Mouse (Mus musculus) heart, postnatal 4 days (tissue): ENCODE results near the gene Zmym4. TPM values are rescaled to one million over a fixed set of nuclear protein-coding genes. Genes with fewer than 3 reads are reported as not detected.

ENCODE experiments used
- DNase-seq: peaks from one replicate; pipeline ENCODE4 v3.0.0; 2021
- total RNA-seq, 2 experiments: library from RNA; stranded (reverse); gene quantifications; 2 replicates each; pipeline ENCODE4 v1.2.3; 2021

Gene Zmym4
- total RNA-seq, 2 experiments from 2014 or later, result 36.0 to 38.1 TPM

DNA sequence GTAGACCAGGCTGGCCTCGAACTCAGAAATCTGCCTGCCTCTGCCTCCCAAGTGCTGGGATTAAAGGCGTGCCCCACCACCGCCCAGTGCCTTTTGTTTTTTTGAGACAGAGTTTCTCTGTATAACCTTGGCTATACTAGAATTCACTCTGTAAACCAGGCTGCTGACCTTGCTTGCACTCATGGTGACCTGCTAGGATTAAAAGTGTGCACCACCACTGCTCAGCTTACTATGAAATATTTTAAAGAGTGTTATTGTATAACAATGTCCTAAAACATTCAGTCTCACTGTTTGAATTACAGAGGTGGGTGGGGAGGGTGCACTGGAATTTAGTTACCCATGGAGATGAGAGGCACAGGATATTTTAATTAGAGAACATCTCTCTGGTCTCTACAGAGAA, 25.1 kb downstream of the Zmym4 start:
- no peak for DNase-seq

DNA sequence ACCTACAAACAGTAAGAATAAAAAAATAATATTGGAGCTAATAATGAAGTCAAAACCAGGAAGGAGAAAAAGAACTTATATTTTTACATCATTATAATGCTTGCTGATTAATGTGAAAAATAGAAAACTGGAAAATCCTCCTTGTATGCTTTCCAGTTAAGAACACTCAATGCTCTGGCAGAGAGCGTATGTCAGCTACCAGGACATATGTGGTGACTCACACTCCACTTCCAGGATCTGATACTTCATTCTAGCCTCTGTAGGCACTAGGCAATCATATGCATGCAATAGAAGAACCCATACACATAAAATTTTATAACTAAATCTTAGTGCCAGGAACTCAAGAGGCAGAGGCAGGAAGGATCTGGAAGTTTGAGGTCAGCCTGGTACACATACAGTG, 40.2 kb downstream of the Zmym4 start:
- DNase-seq, result no peak

DNA sequence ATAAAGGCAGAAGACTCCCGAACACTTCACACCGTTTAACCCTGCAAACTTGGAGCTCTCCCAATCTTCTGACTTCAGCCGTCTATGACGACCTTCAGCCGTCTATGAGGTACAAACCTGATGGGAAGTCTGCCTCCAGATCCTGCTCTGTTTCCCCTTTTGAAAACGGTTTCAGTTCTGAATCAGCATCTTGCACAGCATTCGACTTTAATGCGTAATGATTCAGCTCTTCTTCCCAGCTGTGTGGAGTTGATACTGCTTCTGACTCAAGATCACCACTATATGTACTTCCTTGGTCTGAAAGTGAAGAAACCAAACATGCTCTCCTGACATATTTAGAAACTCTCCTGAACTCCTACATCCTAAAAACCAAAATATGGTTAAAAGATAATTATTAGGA, 78.1 kb downstream of the Zmym4 start:
- DNase-seq, result no peak

DNA sequence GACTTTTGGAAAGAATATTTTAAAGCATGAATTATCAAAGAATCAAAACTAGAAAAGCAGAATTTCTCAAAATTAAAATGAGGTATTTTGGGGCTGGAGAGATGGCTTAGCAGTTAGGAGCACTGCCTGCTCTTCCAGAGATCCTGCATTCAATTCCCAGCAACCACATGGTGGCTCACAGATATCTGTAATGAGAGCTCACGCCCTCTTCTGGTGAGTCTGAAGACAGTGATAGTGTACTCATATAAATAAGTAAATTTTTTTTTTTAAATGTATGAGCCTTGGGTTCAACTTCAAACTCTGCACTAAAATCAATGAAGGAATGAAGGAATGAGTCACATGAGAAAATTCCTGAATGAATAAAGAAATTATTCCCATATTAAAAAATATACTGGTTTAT, 82.0 kb downstream of the Zmym4 start:
- no peak for DNase-seq

DNA sequence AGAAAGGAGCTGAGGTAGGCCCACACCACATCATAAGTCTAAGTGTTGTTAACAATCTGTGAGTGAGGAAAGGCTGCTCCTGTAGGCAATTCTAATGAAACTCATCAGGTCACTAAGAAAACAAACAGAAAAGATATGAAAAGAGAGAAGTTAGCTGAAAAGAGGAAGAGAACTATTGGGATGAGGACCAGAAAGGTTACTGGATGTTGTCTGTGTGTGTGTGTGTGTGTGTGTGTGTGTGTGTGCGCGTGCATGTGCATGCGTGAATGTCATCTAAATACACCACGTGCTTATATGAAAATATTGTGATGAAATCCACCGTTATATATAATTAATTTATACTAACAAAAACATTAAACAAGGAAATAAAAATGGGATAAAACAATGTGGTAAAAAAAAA, 84.3 kb downstream of the Zmym4 start:
- no peak for DNase-seq

DNA sequence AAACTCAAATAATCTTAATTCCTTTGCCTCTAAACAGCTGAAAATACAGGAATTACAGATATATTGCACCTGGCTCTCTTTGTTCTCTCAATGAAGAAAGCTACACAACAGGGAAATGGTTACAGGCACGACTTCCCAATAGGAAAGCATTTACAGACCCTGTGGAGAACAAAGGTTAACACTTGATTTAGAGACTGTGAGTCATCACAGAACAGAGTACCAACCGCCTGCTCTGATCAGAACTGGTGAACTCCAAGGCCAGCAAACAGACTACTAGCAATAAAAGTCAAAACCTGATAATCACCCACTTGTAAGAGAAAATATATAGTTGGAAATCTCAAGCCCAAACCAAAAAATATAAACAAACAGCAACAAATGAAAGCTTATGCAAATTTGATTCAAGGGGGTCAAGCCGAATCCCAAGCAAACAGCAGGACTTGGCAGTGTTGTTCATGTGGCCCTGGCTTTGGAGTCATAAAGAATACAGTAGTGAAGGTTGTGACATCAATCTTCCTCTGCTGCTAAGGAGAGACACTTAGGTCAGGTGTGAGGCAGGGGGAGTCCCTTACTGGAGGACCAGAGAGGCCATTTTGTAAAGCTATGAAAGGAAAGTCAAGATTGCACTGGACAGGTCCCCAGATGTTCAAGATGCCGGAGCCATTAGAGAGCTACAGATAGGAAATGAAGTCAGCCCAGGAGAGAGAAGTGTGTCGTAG, 88.2 kb downstream of the Zmym4 start:
- no peak for DNase-seq

DNA sequence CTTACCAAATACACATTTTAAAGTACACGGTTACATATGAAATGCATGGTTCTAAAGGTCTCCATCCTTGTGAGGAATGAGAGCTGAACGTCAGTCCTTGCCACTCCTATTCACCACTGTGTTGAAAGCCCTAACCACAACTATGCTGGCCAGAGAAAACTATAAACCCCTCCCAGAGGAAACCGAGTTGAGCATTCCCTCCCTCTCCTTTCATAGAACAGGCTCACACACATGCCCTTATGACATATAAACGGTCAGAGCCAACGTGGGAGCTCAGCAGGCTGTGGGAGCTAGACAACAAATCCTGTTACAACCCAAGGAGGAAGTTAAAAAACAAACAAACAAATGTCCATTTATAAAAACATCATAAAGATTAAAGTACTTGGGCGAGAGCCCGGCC, 95.2 kb downstream of the Zmym4 start:
- no peak for DNase-seq

DNA sequence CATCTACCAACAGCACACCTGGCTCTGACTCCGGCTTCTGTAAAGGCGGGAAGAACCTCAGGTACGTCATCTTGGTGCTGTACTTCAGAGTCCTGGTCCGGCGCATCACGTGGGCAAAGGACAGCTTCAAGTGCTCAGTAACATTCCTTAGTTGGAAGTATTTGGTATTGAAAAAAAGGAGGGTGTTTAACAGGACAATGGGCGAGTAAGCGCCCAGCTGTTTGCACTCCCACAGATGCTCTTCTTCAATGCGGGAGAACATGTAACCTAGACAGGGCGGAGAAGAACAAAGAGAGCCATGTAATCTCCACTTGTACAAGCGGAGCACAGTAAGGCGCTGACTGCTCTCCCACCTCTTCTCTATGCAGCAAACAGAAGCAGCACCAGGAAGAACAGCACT, 99.2 kb downstream of the Zmym4 start:
- DNase-seq, result no peak

DNA sequence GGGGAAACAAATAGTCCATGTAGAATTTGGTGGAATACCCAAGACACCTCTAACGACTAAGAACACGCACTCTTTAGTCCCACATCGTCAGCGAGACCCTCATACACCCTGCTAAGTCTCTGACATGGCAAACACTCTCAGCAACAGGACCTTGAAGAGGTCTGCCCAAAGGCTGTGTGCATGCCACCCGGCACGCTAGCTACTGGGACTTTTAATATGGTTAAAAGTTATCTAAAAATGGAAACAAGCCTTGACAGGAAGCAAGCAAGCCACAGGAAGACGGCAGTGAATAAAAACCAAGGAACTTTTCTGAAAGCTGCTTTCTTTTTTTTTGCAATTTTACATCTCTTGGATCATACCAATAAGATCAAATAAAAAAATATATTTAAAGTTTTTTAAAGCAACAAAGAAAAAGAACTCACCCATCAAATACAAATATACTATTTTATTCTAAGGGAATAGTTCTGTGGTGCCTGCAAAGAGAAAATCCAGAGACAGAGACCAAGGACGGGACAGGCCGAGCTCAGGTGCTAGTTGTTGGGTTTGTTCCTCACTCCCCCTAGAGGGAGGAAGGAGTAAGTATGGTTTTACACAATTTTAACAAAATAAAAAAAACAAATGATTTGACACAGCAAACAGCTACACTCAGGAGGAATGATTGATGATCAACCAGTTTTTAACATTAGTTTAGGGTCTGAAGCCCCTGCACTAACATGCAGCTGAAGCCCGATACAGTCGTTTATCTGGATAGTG, 106.2 kb downstream of the Zmym4 start:
- no peak for DNase-seq

DNA sequence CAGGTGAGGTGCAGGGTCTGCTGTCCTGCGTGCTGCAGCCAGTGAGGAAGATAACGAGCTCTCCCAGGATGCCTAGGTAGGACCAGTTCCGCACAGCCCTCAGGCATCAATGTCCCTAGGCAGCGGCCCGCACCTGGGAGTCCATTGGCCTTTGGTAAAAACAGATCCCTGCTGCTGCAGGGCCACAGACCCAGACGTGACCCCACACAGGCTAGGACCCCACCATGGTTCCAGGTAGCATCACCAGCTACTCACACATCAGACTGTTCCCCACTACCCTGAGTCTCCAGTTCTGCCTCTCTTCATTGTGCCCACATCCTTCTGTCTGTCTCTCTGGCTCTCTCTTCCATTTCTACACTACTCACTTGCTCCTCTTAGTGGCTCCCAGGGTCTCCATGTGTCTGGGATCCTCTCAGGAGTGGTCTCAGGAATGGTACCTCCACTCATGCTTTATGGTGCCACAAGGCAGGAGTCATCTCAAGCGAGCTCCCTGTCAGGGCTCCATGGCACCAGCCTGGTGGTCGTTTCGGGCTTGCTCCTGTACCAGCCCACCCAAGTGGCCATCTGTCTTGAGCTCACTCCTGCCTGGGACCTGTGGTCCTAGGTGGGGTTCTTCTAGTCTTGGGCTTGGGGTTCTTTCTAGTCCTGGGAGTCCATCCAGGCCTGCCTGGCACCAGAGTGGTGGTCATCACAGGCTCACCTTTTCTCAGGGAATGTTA, 107.5 kb downstream of the Zmym4 start:
- no peak for DNase-seq

DNA sequence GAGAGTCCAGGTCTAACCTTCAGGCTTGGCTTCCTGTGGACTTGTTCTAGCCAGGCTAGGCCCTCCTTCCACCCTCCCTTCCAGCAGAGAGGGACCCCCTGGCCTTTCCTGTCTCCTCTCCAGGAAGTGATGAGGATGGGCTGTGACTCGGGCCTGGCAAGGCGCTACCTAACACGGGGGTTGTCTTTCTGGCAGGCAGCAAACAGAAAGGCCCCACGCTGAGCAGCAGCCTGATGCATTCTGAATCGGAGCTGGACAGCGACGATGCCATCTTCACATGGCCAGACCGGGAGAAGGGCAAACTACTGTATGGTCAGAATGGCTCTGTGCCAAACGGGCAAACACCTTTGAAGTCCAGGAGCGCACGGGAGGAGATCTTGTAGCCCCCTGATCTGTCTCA, 115.0 kb downstream of the Zmym4 start:
- no peak for DNase-seq

DNA sequence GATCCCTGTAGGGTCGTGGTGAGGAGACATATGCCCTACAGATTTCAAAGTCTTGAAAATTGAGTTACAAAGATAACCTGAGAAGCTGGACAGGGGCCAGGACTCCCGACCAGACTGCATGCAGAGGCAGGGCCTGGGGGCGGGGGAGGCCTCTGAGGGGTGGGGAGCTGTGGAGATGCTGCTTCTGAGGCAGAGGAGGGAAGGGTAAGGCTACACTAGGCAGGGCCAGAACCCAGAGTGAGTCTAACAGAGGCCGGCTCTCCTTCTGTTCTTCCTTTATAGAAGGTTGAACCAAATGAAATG, 117.2 kb downstream of the Zmym4 start:
- no peak for DNase-seq

DNA sequence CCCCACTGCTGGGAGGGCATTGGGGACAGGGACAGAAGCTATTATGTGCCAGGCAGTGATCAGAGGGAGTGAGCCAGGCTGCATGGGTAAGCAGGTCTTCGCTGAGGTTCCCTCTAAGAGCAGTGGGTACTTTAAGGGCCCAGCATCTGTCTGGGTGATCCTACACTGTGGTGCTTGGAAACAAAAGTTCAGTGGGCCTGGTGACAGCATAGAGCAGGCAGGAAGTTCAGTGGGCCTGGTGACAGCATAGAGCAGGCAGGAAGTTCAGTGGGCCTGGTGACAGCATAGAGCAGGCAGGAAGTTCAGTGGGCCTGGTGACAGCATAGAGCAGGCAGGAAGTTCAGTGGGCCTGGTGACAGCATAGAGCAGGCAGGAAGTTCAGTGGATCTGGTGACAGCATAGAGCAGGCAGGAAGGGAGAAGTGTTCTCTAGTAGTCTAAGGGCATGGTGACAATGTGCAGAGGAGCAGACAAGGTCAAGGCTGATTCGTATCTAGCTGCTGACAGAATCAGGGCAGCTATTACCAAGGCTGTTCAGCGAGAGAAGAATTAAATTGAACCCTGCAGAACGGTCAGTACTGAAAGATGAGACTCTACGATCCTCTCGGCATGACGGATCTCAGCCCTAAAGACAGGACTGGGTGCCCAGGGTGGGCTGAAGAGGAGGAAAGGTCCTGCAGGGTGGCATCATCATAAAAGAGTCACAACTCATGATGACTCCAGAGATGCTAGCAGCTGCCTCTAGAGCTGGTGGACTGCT, 117.7 kb downstream of the Zmym4 start:
- DNase-seq, result no peak

DNA sequence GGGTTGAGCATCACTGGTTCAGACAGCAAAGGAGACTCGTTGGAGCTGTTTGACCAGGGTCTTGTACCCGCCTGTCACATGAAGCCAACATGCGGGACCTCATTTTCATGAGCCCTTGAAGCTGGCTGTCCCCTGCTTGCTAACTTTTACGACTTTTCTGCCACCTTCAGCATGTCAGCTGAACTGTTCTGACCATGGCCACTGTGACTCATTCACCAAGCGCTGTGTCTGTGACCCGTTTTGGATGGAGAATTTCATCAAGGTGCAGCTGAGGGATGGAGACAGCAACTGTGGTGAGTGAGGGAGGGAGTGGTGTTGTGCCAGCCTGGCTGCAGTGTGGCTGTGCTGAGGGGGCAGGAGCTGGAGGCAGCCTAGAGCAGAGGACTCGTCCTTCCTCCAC, 121.0 kb downstream of the Zmym4 start:
- no peak for DNase-seq

DNA sequence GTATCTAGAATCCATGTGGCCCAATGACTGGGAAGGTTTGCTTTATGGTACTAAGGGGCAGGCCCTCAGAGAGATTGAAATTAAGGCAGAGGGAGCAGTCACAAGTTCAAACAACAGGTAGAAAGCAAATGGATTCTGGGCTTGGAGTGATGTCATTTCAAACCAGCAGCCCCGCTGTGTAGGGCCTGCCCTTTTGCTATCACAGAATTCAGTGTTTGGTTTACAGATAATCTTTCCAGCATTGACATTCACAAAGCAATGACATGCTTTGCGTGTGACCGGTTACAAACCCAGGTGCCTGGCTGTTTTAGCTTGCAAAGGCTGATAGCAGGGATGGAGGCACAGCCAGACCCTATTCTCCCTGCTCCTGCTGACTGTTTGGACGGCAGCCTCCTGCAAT, 122.3 kb downstream of the Zmym4 start:
- no peak for DNase-seq

DNA sequence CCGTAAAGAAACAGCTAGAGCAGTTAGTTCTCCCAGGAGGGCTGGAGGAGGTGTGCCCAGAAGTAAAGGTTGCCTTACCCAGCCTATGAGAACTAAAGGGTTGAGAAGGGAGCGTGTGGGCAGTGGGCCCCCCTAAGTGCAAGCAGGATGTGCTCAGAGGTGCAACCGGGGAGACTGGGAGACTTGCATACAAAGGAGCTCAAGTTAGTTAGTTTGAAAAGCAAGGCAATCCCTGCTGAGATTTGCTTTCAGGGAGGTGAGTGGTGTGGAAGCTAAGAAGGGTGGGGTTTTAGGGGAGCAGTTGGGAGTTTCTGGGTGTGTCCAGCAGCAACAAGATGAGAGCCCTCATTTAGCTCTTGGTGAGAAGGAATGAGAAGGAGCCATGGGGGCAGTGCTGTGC, 125.0 kb downstream of the Zmym4 start:
- no peak for DNase-seq

DNA sequence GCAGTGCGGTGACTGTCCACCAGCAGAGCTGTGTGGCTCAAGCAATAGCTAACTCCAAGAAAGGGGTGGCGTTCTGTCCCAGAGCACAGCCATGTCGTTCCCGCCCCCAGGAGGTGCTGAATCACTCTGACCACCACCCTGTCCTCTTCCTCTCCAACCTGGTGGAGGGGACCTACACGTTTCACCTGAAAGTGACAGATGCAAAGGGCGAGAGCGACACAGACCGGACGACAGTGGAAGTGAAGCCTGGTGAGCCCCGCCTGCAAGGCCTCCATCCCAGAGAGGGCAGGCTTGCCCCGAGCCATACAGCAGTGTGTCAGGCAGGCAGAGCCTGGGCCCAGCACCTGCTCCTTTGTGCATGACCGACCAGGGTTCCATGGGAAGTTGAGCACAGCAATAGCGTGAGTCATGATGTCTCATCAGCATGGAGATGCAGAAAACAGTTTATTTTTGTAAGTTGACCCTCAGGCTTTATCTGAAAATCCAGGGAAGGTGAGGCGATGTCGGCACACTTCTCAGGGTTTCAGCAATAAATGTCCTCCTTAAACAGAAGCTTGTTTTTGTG, 126.9 kb downstream of the Zmym4 start:
- DNase-seq, result no peak

DNA sequence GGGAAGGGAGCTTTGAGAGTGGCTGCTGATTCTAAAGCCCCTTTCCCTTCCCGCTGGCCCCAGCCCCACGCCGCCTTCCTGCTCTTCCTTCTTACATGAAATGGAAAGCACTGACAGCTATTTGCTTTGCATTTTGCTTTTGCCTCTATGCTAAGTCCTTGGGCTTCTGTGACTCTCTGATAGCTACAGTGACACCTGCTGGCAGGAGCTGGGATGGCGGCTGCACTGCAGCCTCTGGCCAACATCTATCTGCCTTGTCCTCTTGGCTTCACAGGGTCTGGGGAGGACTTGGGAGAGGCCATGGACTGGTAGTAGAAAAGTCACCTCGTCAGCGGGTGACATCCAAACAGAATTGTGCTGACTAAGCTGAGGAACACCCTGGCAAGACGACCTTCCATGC, 128.1 kb downstream of the Zmym4 start:
- peak; percentile 92 for DNase-seq

DNA sequence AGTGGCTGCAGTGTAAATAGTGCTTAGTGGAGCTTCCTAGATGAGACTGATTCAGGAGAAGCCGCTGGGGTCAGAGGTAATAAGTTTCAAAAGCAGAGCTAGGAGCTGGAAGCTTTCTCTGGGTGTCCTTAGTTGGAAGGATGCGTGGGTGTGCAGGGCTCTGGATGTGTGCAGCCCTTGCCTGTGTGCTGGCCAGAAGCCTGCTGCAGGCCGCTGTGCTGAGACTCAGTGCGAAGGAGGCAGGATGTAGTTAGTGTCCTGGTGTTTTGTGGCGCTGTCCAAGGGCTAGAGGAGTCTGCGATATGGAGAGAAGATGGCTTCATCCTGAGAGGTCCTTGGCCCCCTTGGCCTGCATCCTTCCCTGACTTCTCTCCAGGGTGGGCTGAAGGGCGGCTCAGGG, 129.1 kb downstream of the Zmym4 start:
- DNase-seq, result no peak

DNA sequence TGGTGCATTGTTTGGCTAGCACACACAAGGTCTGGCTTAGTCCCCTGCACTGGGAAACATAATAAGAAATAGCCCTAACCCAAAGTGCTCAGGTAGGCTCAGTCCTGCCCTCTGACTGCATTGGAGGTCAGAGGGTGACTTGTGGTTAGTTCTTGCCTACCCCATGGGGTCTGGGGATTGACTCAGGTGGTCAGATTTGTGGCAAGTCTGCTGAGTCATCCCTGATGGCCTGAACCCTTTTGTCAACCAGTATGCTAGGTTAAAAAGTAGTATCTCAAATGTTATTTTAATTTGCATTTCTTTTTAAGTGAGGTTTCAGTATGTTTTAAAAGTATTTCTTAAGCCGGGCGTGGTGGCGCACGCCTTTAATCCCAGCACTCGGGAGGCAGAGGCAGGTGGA, 136.8 kb downstream of the Zmym4 start:
- DNase-seq, result no peak

DNA sequence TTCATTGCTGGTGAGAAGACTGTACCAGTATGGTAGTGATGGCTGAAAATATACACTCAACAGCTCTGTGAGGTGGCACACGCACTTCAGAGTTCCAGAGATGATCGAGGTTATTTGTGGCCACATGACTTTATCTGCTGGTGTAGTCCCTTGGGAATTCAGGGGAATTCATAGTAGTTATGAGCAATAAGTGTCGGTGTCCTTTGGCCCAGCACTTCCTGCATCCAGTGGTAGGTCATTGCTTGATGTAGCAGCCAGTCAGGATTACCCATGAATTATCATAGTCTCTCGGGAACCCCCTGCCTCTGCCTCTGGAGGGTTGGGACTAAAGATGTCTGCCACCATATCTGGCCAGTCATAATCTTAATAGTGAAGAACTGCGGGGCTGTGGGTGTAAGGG, 144.0 kb downstream of the Zmym4 start:
- DNase-seq, result no peak
